Mouse (Mus musculus) induced T-regulatory cell, adult 2 months (primary cell): ENCODE results near the gene Zfp612.

Experiments
- DNase-seq: peaks from one replicate; pipeline ENCODE4 v3.0.0-alpha.2; 2012; ENCODE audit warnings: low read depth

The Zfp612 gene

DNA sequence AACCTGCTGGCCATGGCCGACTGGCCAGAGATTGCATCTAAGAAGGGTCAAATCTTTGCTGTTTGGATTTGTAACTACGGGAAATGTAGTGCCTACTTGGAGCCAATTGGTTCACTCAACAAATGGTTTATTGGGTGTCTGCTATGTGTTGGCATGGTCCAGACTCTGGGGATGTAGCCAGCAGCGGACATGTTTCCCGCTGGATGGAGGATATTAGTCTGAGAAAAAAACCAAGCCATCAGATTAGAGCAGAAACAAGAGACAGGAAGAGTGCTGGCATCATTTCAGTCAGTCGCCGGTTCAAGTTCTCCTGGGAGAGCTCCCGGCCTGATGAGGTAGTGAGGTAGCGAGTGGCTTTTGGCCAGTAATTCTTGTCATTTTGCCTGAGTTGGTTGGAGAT, 54.7 kb downstream of the Zfp612 start:
- DNase-seq, result no peak

- DNase-seq, result no peak
These were observed 56.0 kb downstream of the Zfp612 start for GRCm38 (mm10) chr8:110135515-110135914.

DNA sequence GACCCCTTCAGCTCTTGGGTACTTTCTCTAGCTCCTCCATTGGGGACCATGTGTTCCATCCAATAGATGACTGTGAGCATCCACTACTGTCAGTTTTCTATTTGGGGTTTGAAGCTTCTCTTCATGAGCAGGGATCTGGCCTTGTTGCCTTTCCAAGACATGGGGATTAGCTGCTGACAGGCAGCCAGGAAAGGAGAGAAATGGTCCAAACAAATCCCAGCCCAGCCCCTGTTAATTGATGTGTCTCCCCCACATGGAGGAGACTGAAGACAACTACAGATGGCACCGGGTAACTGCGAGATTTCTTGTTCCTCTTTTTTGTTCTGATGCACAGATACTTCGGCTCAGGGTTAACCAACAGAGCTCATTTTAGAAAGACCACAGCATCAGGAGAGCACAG, 60.6 kb downstream of the Zfp612 start:
- DNase-seq, result no peak

DNA sequence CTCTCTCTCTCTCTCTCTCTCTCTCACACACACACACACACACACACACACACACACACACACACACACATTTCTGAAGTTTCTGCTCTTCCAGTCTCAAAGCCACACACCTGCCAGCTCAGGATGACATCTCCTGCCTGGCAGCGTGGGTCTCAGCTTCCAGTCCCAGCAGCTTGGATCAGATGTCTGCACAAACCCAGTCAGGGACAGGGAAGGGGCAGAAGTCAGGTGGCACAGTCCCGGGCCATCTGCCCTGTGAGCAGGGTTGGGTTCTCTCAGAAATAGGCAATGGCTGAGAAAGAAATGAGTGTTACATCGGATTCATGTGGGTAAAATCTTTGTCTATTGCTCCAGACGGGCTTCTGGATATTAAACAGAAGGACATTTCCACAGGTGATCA, 61.2 kb downstream of the Zfp612 start:
- no peak for DNase-seq
